Mouse (Mus musculus) layer of hippocampus, adult 6 months (tissue): ENCODE data around the gene Dtx4. TPM values are rescaled to one million over a fixed set of nuclear protein-coding genes. Genes with fewer than 3 reads are reported as not detected.

ENCODE experiments used
- long read RNA-seq, 2 experiments: library from polyadenylated mRNA; unstranded; transcript quantifications; one replicate each; pipeline ENCODE4 v2.0.0; 2019 to 2020
- polyA plus RNA-seq: library from polyadenylated mRNA; unstranded; fragments of <200 nt; fragmentation: Nextera tagmentation; gene quantifications from 2 replicates; pipeline ENCODE4 v1.2.3, GENCODE M21; 2021

The Dtx4 gene
- 4.0 and 4.5 TPM in 2 replicates for polyA plus RNA-seq
- long read RNA-seq, experiment 1, partial matches to known transcripts, result 17 of 18 reads
- long read RNA-seq, experiment 1, other reads (novel, unspliced or antisense), result 1 of 18 reads
- long read RNA-seq, experiment 2, full-length matches to known transcripts, result 8 of 48 reads
- long read RNA-seq, experiment 2, partial matches to known transcripts, result 14 of 48 reads
- long read RNA-seq, experiment 2, other reads (novel, unspliced or antisense), result 26 of 48 reads

DNA sequence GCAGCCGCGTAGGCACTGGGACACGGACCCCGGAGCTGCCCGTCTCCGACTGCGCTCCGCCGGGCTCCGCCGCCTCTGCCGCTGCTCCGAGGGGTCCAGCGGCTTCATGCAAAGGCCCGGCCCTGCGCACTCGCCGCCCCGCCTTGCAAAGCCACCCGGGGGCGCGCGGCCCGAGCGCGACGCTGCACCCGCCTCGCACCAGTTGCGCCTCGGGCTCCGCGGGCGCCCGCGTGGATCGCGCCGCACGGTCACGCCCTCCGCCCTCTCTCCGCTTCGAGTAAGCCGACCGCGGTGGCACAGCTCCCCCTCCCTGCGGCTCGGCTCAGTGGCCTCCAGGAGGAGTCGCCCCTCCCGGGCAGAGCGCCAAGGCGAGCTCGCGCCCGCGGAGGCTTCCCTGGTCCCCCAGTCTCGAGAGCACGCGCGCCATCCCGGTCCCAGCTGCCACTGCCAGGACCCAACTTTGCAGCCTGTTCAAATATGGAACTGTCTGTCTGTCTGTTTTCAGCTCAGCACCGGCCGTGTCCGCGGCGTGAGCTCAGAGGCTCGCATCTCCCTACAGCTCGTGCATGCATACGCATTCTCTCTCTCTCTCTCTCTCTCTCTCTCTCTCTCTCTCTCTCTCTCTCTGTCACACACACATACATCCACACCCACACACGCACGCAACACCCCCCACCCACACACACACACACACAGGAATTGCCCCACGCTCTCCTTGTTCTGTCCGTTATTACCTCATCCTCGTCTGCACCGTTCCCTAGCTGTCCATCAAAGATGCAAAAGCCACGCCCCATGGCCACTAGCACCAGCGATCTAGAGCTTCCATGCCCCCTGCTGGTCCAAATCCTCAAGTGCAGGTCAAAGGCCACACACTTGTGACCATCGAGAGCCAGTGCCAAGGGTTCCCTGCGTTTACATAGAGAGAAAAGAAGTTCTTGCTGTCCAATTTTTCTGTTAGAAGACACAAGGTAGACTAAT is at the start of gene Dtx4:
TSS of gene Dtx4 (minus strand) at position 85 of the 978 bp plus-strand sequence.

GRCm38 (mm10) chr19:12545440-12545839 is 44.2 kb upstream of the Dtx4 start, which contains the start of gene Fam111a:
Fam111a (plus strand) TSS chr19:12545740.

GRCm38 (mm10) chr19:12460282-12461249 is 40.7 kb downstream of the Dtx4 start, which contains the start of gene Mpeg1:
Mpeg1 (plus strand) TSS chr19:12460779.

DNA sequence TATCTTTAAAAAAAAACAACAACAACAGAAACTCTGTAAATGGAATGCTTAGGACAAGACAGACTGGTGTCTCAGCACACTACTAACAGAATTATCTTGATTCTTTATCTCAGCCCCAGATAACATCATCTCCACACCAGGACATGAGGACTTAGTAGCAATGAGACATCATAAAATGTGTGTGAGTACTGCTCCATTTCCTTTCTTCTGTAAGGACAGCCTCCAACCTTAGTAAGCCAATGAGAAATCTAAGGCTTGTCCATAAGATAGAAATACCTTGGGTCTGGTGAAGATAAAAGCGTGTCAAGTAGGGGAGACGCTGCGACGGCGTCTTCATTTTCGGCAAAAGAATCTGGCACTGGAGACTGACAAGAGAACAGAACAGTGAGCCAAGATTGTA is 73.6 kb downstream of the Dtx4 start, which contains the start of gene Pfpl:
TSS of gene Pfpl (plus strand) at position 301 of the 400 bp plus-strand sequence.

DNA sequence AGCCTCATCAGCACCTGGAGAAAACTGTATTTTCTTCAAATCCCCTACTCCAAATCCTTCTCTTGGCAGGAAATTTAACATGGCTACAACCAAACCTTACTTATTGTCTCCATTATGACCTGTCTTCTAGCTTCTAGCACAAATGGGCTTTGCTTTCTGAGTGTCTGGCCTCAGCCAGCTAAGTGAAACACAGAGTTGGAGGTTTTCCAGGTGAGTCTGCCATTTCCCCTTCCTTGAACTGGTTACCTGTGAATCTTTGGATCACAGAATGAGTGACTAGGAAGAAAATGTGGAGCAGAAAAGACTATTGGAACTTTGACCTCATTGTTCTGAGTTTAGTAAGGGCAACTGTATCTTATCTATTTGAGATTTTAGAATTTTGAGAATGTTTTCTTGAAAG is 83.9 kb downstream of the Dtx4 start, which contains the start of gene Olfr1441:
TSS of gene Olfr1441 (plus strand) at position 73 of the 400 bp plus-strand sequence.

Other genes starting within 250 kb of the Dtx4 start
- gene Olfr235, start 240.4 kb downstream of the Dtx4 start, polyA plus RNA-seq, result not detected in 2 replicates
- not detected in 2 replicates for gene Olfr1434, start 221.6 kb downstream of the Dtx4 start, polyA plus RNA-seq
- not detected in 2 replicates for gene Olfr1436, start 202.3 kb downstream of the Dtx4 start, polyA plus RNA-seq
- not detected in 2 replicates for gene Olfr1437, start 176.4 kb downstream of the Dtx4 start, polyA plus RNA-seq
- not detected in 2 replicates for gene Olfr1438-ps1, start 165.5 kb downstream of the Dtx4 start, polyA plus RNA-seq
- gene Olfr1440, start 114.2 kb downstream of the Dtx4 start, polyA plus RNA-seq, result not detected in 2 replicates
- gene Olfr1441, start 84.0 kb downstream of the Dtx4 start, polyA plus RNA-seq, result not detected in 2 replicates
- gene Pfpl, start 73.5 kb downstream of the Dtx4 start, polyA plus RNA-seq, result not detected in 2 replicates
- 2.8 and 2.9 TPM in 2 replicates for gene Mpeg1, start 40.7 kb downstream of the Dtx4 start, polyA plus RNA-seq
- gene Fam111a, start 44.3 kb upstream of the Dtx4 start, polyA plus RNA-seq, result 0.53 and 0.55 TPM in 2 replicates
- gene Gm4952, start 98.5 kb upstream of the Dtx4 start, polyA plus RNA-seq, result 0.18 TPM in 1 of 2 replicates, not detected in the other
- gene Glyat, start 131.9 kb upstream of the Dtx4 start, polyA plus RNA-seq, result 0.06 and 0.19 TPM in 2 replicates
- gene Olfr1442, start 169.0 kb upstream of the Dtx4 start, polyA plus RNA-seq, result not detected in 2 replicates
- gene Olfr1443, start 176.7 kb upstream of the Dtx4 start, polyA plus RNA-seq, result not detected in 2 replicates
- not detected in 2 replicates for gene Keg1, start 194.3 kb upstream of the Dtx4 start, polyA plus RNA-seq